Mouse (Mus musculus) forebrain, embryonic 14.5 days (tissue): ENCODE results near the gene Ankrd39. TPM values are rescaled to one million over a fixed set of nuclear protein-coding genes. Genes with fewer than 3 reads are reported as not detected.

Experiments
- microRNA-seq: library from miRNA; unstranded; fragments of <30 nt; microRNA quantifications from one replicate; pipeline ENCODE4, GENCODE M21; 2016
- polyA plus RNA-seq: library from polyadenylated mRNA; unstranded; fragments of >200 nt; fragmentation: Nextera tagmentation; extraction: Ambion mirVana; gene quantifications from 2 replicates; pipeline ENCODE4 v1.2.1, GENCODE M21; 2014

The Ankrd39 gene
- polyA plus RNA-seq, 1 experiment from 2014 or later = 15.7 TPM

Small RNAs within 50 kb of the gene (microRNA-seq; reads per million reads assigned to microRNA genes)
- not detected for gene Gm47280

Other genes starting within 250 kb of the Ankrd39 start
- gene Arid5a, start 239.7 kb downstream of the Ankrd39 start, polyA plus RNA-seq = 1.8 and 2.0 TPM in 2 replicates
- gene Kansl3, start 178.3 kb downstream of the Ankrd39 start, polyA plus RNA-seq = 18.3 and 26.7 TPM in 2 replicates
- 0.98 and 1.0 TPM in 2 replicates for gene Fer1l5, start 175.2 kb downstream of the Ankrd39 start, polyA plus RNA-seq
- 32.6 and 39.3 TPM in 2 replicates for gene Lman2l, start 102.2 kb downstream of the Ankrd39 start, polyA plus RNA-seq
- gene Cnnm4, start 75.8 kb downstream of the Ankrd39 start, polyA plus RNA-seq = 7.8 and 9.0 TPM in 2 replicates
- gene Cnnm3, start 35.6 kb downstream of the Ankrd39 start, polyA plus RNA-seq = 5.2 and 5.9 TPM in 2 replicates
- gene Ankrd23, start 10.6 kb downstream of the Ankrd39 start, polyA plus RNA-seq = 3.8 and 5.2 TPM in 2 replicates
- gene Gm42417, start 8.0 kb downstream of the Ankrd39 start, polyA plus RNA-seq = 0.22 TPM in 1 of 2 replicates, not detected in the other
- 5.9 and 6.9 TPM in 2 replicates for gene Sema4c, start 10.9 kb upstream of the Ankrd39 start, polyA plus RNA-seq
- 0.26 TPM in 1 of 2 replicates, not detected in the other for gene Fam178b, start 135.7 kb upstream of the Ankrd39 start, polyA plus RNA-seq
- gene Cox5b, start 144.0 kb upstream of the Ankrd39 start, polyA plus RNA-seq = 606 and 697 TPM in 2 replicates
- 0.40 TPM in 1 of 2 replicates, not detected in the other for gene 4933424G06Rik, start 162.7 kb upstream of the Ankrd39 start, polyA plus RNA-seq
- gene Actr1b, start 167.0 kb upstream of the Ankrd39 start, polyA plus RNA-seq = 73.7 and 86.8 TPM in 2 replicates
- 0.99 and 1.5 TPM in 2 replicates for gene Zap70, start 214.4 kb upstream of the Ankrd39 start, polyA plus RNA-seq